Mouse (Mus musculus): Measurements from ENCODE around the gene Phf20.

DNA sequence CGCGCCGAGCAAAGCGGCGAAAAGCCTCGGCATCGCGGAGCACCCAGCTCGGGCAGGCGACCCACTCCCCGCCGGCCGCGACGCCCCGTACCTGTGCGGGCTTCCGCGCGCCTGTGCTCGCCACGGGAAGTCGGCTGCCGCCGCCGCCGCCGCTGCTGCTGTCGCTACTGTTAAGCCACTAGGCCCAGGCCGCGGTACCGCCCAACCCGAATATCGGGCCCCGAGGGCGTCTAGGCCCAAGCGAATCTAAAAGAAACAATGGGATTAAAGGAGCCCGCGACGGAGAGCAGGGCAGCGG, 16.5 kb upstream of the Phf20 start:
- no peak for TF ChIP-seq POLR2A (IDR thresholded peaks at IDR 0.05; ENCODE audit: borderline replicate concordance, control insufficient read depth, low read depth, low read length)
- no peak for TF ChIP-seq CTCF (IDR thresholded peaks at IDR 0.05; ENCODE audit: control insufficient read depth, insufficient read depth, low read length)

Data from bone marrow, adult 2 months (tissue).